Mouse (Mus musculus) cerebellum, adult 2 months (tissue): ENCODE results near the gene Olig3.

Experiments used
- CTCF ChIP-seq: fragments of 200-500 bp; IDR thresholded peaks from 2 replicates; pipeline ENCODE4 v1.5.1; 2011; ENCODE audit warnings: low read depth, mild to moderate bottlenecking, control low read depth, low read length, moderate library complexity, borderline replicate concordance; ENCODE audit not compliant: insufficient read depth
- POLR2A ChIP-seq: fragments of 200-500 bp; IDR thresholded peaks from 2 replicates; pipeline ENCODE4 v1.6.1; 2011; ENCODE audit warnings: low read length, control low read depth, borderline replicate concordance; ENCODE audit not compliant: insufficient read depth

DNA sequence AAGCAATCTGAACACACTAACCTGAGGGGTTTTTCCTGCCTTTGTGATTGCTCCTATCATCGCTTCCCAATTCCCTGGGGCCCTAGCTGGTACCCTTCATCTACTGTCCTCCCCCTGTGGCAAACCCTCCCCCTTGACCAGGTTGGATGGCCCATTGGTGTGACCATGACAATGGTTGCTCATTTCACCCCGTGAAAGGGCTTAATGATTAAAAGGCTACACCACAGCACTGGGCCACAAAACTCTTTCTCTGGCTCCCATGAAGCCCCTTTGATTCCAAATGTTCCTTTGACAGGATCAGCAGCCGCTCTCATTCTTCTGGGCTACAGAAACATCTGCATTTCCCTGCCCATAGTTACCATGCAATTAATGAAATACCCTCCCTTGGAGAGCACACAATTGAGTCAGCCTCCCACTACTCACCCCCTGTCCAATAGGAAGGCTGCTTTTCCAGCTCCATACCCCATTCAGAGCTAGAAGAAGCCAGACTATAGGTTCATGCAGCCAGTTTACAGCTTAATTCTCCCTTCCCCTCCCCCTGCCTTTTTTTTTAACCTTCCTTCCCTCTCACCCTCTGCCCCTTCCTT, 27.0 kb upstream of the Olig3 start:
- TF ChIP-seq CTCF (no peak), POLR2A (no peak)
